Mouse (Mus musculus): ENCODE data around the gene Fau.
A peak's percentile ranks its signal among the peaks of the same experiment; 100 is the strongest.

Gene Fau

GRCm38 (mm10) chr19:6070571-6071250 lies 13.1 kb downstream of the Fau start:
- DNase-seq (ENCODE audit: low read depth, low spot score): peak; percentile 86

- DNase-seq (ENCODE audit: low read depth, low spot score): peak; percentile 49
These were observed 13.6 kb downstream of the Fau start for GRCm38 (mm10) chr19:6071261-6071660.

- DNase-seq (ENCODE audit: low read depth, low spot score): no peak
These were observed 16.2 kb downstream of the Fau start for GRCm38 (mm10) chr19:6073889-6074288.

- peak; percentile 97 for DNase-seq (ENCODE audit: low read depth, low spot score)
These were observed 19.1 kb downstream of the Fau start, which contains the start of gene Vps51 for GRCm38 (mm10) chr19:6076564-6077393. Gene Vps51, minus strand, starts transcription at chr19:6077231.

- DNase-seq (ENCODE audit: low read depth, low spot score): no peak
These were observed 22.4 kb downstream of the Fau start, which contains the start of gene Tmem262 for GRCm38 (mm10) chr19:6079983-6080480. Gene Tmem262, plus strand, starts transcription at chr19:6080033.

GRCm38 (mm10) chr19:6082156-6082555 lies 24.5 kb downstream of the Fau start, which contains the start of gene Gm28374:
Gene Gm28374, minus strand, starts transcription at chr19:6082256.
- no peak for DNase-seq (ENCODE audit: low read depth, low spot score)

- peak; percentile 99 for DNase-seq (ENCODE audit: low read depth, low spot score)
These were observed 27.0 kb downstream of the Fau start, which contains the start of the genes Zfpl1 and Cdca5 for GRCm38 (mm10) chr19:6084478-6085248. Gene Zfpl1, minus strand, starts transcription at chr19:6084956. Gene Cdca5, plus strand, starts transcription at chr19:6084983.

- DNase-seq (ENCODE audit: low read depth, low spot score): peak; percentile 99
These were observed 27.8 kb downstream of the Fau start for GRCm38 (mm10) chr19:6085417-6085879.

GRCm38 (mm10) chr19:6088841-6089240 lies 31.2 kb downstream of the Fau start:
- DNase-seq (ENCODE audit: low read depth, low spot score): peak; percentile 53

- no peak for DNase-seq (ENCODE audit: low read depth, low spot score)
These were observed 36.5 kb downstream of the Fau start, which contains the start of gene AC131692.1 for GRCm38 (mm10) chr19:6094119-6094518. Gene AC131692.1, plus strand, starts transcription at chr19:6094419.

GRCm38 (mm10) chr19:6097847-6098246 lies 40.2 kb downstream of the Fau start:
- DNase-seq (ENCODE audit: low read depth, low spot score): no peak

- DNase-seq (ENCODE audit: low read depth, low spot score): no peak
These were observed 43.5 kb downstream of the Fau start for GRCm38 (mm10) chr19:6101186-6101585.

- DNase-seq (ENCODE audit: low read depth, low spot score): no peak
These were observed 44.7 kb downstream of the Fau start for GRCm38 (mm10) chr19:6102169-6102853.

GRCm38 (mm10) chr19:6104476-6104875 lies 46.8 kb downstream of the Fau start:
- no peak for DNase-seq (ENCODE audit: low read depth, low spot score)

- DNase-seq (ENCODE audit: low read depth, low spot score): no peak
These were observed 47.9 kb downstream of the Fau start, which contains the start of gene Naaladl1 for GRCm38 (mm10) chr19:6105586-6105985. Gene Naaladl1, plus strand, starts transcription at chr19:6105782.

Measured in R1 (cell line).